Mouse (Mus musculus): ENCODE results near the gene Rdh19. TPM values are rescaled to one million over a fixed set of nuclear protein-coding genes. Genes with fewer than 3 reads are reported as not detected.

The Rdh19 gene
- total RNA-seq, 2 experiments from 2014 or later = not detected

DNA sequence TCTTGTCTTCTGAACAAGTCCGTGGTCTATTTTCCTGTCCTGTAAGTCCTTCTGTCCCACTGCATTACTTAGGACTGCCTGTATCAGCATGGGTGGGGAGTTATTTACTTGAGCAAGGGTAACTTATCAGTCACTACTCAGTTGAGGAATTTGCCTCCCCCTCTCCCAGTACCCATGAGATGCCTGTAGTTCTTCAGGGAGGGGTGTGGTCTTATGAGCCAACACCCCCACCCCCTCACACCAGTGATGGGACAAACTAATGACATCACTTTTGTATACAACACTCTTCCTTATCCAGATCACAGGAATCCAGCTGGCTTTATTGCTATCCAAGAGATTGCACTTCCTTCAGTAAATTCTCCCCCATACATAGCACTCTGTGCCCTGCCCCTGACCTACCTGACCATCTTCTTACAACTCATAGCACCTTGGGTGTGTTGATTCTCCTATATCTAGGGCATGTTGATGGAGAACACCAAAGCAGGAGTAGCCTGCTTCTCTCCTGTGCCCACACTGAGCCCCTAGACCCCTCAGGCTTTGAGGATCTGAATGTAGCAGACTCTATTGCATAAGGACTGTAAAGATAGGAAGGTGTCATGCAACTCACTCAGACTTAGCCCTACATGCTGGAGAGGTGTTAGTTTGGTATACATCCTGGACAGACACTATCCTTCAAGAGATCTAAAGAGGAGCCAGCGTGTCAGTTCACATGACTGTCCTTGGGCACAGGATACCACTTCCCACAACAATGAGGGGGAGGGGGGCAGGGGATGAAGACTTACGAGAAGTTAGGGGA lies 28.7 kb downstream of the Rdh19 start:
- no peak for ATAC-seq (replicated peaks; ENCODE audit: poor library complexity)

DNA sequence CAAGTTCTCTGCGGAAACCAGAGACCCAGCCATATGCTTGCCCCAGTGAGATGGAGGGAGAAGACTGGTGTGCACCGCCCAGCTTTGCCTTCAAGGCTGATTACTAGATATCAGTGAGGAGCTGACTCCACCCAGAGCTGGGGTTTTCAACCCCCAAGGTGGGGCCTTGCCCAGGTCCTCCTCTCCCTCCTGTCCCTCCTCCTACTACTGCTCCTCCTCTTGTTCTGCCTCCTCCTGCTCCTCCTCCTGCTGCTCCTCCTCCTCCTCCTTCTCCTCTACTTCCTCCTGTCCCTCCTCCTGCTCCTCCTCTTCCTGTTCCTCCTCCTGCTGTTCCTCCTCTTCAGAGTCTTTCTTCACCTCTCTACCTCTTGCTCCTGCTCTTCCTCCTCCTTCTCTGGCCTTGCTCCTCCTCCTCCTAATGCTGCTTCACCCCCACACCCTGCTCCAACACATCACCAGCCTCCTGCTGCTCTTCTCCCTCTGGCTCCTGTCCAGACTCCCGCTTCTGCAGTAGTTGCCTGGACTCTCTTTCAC lies 29.5 kb downstream of the Rdh19 start:
- ATAC-seq (replicated peaks; ENCODE audit: poor library complexity) = peak; percentile 61

DNA sequence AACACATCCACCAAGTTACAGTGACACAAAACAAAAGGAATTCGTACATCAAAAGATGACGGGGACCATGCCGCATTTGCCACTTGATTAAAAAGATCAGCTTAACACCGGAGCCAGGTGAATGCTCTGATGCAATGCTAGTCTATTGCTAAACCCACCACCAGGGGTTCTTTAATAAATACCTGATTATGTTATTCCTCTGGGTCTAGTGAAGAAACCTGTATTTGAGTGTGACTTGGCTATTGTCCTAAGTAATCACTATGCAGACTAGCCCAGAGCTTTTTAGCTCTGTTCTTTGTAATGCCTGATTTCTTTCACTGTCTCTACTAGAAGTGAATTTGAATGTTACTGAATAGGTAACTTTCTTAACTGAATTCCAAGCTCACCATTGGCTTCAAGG lies 31.3 kb downstream of the Rdh19 start:
- no peak for ATAC-seq (replicated peaks; ENCODE audit: poor library complexity)

DNA sequence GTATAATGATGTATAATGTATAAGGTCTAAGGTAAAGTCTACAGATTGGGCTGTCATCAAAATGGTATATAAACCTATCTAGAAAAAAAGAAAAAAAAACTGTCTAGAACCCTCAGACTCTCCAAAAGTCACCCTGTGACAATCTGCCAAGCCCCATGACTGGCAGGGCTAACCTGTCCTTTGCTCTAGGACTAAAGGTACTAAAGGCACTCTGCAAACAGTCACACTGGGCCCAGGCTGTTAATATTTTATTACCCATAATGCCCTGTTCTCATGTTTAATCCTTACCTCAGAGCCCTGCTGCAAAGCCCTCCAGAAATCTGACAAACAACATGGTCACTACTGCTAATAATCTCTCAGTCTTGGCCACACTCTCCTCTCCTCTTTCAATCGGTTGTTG lies 36.8 kb downstream of the Rdh19 start:
- no peak for ATAC-seq (replicated peaks; ENCODE audit: poor library complexity)

DNA sequence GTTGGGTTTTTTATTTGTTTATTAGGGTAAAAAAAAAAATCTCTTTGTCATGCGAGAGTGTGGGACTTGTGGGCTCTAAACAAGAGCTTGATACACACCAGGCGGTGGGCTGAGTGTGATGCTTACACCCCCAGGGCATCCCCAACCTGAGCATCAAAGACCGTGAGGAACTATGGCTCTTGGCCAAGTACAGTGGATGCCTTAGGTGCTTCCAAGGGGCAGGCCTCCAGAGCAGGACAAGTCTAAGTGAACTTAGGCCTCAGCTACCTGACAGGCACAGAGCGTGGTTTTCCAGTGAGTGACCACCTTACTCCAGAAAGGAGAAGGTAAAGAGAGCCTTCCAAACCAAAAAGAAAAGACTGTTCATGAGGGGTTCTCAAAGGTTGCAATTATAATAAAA lies 37.2 kb downstream of the Rdh19 start:
- no peak for ATAC-seq (replicated peaks; ENCODE audit: poor library complexity)

DNA sequence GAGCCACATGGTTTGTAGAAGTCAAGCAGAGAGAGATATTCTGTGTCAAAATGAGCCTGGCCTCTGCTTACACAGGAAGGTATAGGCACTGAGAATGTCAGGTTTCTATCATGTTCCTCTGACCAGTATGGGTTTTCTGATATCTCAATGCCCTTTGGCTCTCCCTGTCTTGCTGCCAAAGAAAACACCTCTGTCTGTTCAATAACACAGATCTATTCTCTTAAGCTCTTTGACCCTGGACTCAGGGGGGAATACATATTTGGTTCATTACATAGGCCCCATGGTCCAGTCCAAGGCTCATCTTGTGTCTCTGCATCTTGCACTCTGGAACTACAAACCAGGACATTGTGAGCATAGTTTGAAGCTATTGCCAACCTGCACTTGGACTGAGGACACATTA lies 38.9 kb downstream of the Rdh19 start, which contains the start of gene Rdh7:
Gene Rdh7, minus strand, starts transcription at position 213 of the 400 bp plus-strand sequence.
- no peak for ATAC-seq (replicated peaks; ENCODE audit: poor library complexity)

DNA sequence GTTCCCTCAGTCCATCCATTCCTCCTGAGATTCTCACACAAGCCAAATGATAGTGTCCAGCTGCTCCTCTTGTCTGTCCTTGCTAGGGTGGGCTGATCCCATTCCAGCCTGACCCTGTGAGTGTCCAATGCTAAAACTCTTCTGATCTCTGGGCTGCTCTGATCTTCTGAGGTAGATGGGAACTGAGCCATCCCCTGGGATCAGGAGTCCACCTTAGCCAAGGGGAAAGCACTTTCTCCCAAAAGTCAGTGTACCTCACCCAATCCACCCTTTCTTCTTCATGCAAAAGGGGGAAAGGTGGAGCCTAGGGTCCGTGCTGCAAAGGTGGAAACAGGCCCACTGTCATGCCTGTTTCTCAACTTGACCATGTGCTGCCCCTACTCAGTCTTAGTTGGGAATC lies 41.8 kb downstream of the Rdh19 start:
- no peak for ATAC-seq (replicated peaks; ENCODE audit: poor library complexity)

DNA sequence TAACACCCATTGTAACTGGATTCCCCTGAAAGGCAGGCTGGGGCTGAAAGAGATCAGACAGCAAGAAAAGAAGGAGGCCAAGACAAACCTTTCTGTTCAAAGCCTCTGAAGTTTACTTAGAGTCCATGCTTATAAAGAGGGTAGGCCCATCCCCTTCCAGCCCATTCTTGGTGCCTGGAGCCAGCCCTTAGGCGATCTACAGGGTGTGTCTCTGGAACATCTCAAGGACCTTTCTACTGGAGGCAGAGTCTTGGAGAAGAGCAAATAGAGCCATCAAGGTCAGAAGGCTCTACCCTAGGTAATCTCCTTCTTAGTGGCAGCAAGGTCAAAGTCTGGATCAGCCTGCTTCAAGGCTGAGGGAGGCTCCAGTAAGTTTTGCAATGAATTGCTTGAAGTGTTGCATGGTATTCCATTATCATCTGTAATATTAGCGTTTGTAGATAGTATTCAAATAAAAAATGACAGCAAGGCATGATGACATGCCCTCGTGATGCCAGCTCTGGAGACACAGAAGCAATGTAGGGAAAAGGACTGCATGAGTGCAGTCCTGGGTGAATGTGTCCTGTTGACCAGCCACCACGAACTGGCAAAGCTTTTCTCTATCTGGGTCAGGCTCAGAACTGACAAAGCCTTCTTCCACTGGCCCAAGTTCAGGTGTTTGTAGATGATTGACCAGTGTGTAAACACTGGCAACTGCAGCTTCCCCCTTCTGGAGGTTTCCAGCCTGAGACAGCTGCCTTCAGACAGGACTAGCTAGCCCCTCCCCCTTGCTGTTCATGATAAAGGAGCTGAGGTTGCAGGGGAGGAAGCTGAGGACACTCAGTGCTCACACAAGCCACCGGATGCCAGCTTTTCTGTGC lies 43.7 kb downstream of the Rdh19 start:
- ATAC-seq (replicated peaks; ENCODE audit: poor library complexity) = peak; percentile 87

DNA sequence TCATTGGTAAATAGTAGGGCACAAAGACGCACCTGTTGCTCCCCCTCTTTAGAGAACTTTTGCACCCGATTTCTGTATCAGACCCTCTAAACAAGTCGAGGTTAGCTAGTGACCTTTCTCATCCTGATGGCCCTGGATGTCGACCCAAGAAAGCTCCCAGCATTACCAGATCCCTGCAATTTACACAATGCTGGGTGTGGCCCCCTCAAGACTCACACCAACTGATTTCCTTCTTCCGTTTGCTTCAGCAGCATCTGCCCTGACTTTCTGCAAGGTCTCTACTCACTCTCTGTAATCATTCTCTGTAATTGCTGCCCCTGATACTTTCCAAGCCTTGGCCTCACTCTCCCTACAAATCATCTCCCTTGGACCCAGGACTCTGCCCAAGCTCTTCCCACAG lies 47.0 kb downstream of the Rdh19 start:
- ATAC-seq (replicated peaks; ENCODE audit: poor library complexity) = no peak

DNA sequence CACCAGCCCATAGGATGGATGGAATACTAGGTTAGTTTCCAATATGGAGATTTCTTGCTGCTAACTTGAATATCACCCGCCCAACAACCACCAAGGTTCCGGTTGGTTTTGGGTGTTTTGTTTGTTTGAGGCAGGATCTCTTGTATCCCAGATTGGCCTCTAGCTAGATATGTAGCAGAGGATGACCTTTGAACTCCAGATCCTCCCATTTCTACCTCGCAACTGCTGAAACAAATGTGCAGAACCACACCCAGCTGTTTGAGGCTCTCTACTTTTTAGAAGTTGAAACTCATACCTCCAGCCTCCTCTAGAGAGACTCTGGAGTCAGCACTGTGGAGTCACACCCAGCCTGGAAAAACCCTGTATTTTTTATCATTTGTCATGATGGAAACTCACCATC lies 47.8 kb downstream of the Rdh19 start:
- ATAC-seq (replicated peaks; ENCODE audit: poor library complexity) = no peak

DNA sequence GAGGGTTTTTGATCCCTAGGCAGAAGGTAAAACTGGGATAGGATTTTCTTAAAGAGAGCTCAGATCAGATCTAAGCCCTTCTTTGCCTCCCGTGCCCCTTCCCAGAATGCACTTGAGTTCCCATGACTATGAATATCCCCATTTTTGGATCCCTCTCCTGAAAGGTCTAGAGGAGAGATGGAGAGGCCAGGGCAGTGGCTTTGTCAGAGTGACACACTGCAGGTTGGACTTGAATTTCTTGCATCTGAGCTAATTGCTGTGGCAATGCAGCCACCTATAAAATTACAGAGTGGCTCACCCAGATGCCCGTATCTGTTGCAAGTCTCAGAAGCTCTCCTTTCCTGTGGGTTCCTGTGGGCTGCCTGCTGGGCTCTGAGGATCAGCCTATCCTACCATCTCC lies 48.5 kb downstream of the Rdh19 start, which contains the start of gene Sdr9c7:
Gene Sdr9c7, plus strand, starts transcription at position 301 of the 400 bp plus-strand sequence.
- ATAC-seq (replicated peaks; ENCODE audit: poor library complexity) = no peak

DNA sequence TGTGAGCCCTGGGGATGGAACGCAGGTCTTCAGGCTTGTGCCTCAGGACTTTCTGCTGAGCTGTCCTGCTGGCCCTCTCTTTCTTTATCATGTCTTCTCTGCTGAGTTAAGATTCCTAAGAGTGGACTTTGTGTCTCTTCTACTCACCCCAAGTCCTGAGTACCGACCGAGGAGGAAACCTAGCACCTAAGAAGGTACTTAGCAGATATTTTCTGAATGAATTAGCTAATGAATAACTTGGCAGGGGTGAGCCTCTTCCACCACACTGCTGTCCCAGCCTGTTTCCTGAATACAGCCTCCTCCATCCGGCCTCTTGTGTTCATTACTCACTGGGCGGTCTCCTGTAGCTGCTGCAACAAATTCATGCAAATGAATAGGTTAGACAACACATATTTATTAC lies 50.1 kb downstream of the Rdh19 start:
- no peak for ATAC-seq (replicated peaks; ENCODE audit: poor library complexity)

DNA sequence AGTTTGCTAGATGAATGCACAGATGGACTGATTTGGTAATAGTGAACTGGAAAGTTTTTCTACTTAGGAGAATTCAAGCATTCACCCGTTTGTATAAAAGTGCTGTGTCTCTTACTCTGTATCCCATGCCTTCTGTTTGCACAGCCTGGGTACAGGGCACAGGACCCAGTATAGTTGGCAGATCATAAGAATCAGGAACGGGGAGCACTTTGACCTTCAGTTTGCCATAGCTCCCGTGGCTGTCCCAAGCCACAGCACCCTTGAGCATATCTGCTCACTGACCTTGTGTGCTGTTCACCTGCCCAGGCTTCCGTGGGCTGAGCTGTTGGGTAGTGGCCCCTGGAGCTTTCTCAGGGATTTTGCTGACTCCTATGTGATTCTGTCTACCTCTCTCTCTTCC lies 52.0 kb downstream of the Rdh19 start:
- ATAC-seq (replicated peaks; ENCODE audit: poor library complexity) = no peak

DNA sequence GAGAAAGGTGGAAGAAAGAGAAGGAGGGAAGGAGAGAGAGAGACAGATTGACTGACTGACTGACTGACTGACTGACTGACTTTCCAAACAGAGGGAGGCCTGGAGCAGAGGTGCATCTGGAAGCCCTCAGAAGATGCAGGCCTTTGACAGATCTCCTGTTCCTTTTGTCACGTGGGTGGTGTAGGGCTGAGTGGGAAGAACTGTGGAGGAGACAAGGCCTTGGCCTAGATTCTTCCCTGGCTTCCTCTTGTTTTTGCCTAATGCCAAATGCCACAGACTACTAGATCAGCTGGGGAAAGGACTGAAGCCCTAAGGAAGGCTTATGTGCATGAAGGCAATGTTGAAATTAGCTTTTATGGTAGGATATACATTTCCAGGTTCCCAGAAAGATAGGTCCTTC lies 53.4 kb downstream of the Rdh19 start:
- no peak for ATAC-seq (replicated peaks; ENCODE audit: poor library complexity)

DNA sequence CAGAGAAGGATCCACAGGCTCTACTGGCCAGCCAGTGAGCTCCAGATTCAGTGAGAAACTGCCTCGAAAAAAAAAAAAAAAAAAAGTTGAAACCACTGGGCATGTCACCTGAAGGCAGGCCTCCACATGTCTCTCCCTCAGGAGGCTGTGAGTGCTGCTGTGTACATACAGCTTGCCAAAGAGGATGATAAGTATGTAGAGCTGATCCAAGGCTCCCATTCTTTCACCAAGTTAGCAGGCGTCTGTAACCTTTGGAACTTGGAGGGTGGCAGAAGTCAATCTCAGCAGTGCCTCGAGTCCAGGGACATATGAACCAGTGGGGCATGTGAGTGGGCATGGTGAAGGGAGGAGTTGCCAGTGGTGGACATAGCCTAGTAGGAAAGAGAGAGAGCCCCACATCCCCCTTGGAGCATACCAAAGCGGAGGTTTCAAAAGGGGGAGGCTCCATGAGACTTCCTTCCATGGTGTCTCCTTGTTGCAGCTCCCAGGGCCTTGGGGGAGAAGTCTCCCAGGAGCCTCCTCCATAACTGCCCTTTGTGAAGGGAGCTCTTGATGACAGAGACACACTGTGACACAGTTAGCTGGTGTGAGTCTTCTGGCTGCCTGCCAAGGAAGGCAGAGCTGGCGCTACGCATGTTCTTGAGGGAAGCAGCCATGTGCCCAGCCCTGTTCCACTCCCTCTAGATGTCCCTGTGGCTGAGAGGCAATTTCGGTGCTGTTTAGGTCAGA lies 55.2 kb downstream of the Rdh19 start:
- ATAC-seq (replicated peaks; ENCODE audit: poor library complexity) = no peak

DNA sequence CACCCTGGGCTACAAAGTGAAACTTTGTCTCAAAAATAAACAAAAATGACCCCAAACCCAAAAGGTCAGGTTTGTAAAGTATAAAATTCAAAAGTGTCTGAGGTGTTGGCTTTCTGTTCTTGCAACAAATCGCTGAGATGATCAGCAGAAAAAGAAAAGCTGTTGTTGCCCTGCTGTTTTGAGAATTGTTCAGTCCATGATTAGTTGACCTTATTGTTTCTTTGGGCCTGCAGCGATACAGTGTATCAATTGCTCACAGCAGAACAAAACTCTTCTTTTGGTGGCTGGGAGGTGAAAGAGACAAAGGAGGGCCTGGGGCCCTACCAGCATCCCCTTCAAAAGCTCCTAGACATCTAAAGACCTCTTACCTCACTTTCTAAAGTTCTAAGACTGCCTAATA lies 56.4 kb downstream of the Rdh19 start:
- ATAC-seq (replicated peaks; ENCODE audit: poor library complexity) = no peak

DNA sequence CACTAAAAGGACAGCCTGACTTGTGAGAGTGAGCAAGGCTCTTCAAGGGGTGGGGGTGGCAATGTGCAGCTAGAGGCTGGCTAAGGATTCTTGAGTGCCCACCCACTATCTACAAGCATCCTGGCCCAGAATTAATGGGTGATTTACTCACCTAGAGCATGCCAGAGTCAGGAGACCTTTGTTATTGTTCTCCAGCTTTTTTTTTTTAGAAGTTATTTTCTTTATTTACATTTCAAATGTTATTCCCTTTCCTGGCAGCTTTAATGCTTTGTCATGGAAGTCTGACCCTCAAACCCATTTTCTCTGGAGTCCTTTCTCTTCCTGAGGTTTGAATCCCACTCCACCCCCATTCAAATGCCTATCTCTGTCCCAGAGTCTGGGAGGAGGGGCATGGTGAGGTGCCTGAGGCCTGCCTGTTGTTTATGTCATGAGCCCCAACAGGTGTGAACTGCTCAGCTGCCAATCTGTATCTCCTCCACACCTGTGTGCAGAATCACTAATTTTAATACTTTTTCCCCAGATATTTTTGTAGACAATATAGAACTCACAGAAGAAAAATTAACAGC lies 57.7 kb downstream of the Rdh19 start:
- no peak for ATAC-seq (replicated peaks; ENCODE audit: poor library complexity)
